Mouse (Mus musculus): ENCODE measurements around the gene Gad2. TPM values are rescaled to one million over a fixed set of nuclear protein-coding genes. Genes with fewer than 3 reads are reported as not detected.
A peak's percentile ranks its signal among the peaks of the same experiment; 100 is the strongest.
"Not testable (repeated sequence)": the region's sequence is repeated elsewhere in the genome, so short reads cannot be mapped to it uniquely, and the experiment has no call there.

Gene Gad2
- total RNA-seq (2021) (not detected), polyA plus RNA-seq (2012; rRNA removed) (not detected in 2 replicates)
- long read RNA-seq, result 0 reads

GRCm38 (mm10) chr2:22621828-22622731 is at the start of gene Gad2:
Gene Gad2 (plus strand): TSS chr2:22622205.
- DNase-seq, result peak; percentile 31

- DNase-seq, result not testable (repeated sequence)
Measured at GRCm38 (mm10) chr2:22587469-22588169, 34.4 kb upstream of the Gad2 start.

- not testable (repeated sequence) for DNase-seq
Measured at GRCm38 (mm10) chr2:22588170-22588541, 33.8 kb upstream of the Gad2 start.

- DNase-seq, result not testable (repeated sequence)
Measured at GRCm38 (mm10) chr2:22588673-22589381, 33.2 kb upstream of the Gad2 start.

GRCm38 (mm10) chr2:22589382-22590205 is 32.4 kb upstream of the Gad2 start:
- not testable (repeated sequence) for DNase-seq

GRCm38 (mm10) chr2:22590206-22590490 is 31.9 kb upstream of the Gad2 start:
- no peak for DNase-seq

- DNase-seq, result no peak
Measured at GRCm38 (mm10) chr2:22617951-22618350, 4.1 kb upstream of the Gad2 start.

- DNase-seq, result no peak
Measured at GRCm38 (mm10) chr2:22619416-22619815, 2.6 kb upstream of the Gad2 start.

- no peak for DNase-seq
Measured at GRCm38 (mm10) chr2:22620030-22620429, 2.0 kb upstream of the Gad2 start.

- no peak for DNase-seq
Measured at GRCm38 (mm10) chr2:22620534-22620933, 1.5 kb upstream of the Gad2 start.

GRCm38 (mm10) chr2:22620978-22621827 is 802 bp upstream of the Gad2 start:
- no peak for DNase-seq

- no peak for DNase-seq
Measured at GRCm38 (mm10) chr2:22623111-22624070, 1.4 kb downstream of the Gad2 start.

GRCm38 (mm10) chr2:22624188-22624975 is 2.4 kb downstream of the Gad2 start:
- DNase-seq, result no peak

- DNase-seq, result no peak
Measured at GRCm38 (mm10) chr2:22625096-22625960, 3.3 kb downstream of the Gad2 start.

- no peak for DNase-seq
Measured at GRCm38 (mm10) chr2:22627147-22627666, 5.2 kb downstream of the Gad2 start.

GRCm38 (mm10) chr2:22627819-22628432 is 5.9 kb downstream of the Gad2 start:
- no peak for DNase-seq

GRCm38 (mm10) chr2:22634766-22635165 is 12.8 kb downstream of the Gad2 start:
- no peak for DNase-seq
